Mouse (Mus musculus) bone marrow, adult 2 months (tissue): ENCODE results near the gene Fcho2. TPM values are rescaled to one million over a fixed set of nuclear protein-coding genes. Genes with fewer than 3 reads are reported as not detected.

ENCODE experiments used
- H3K27ac ChIP-seq: fragments of 200-500 bp; 2 replicates; pipeline ENCODE4 v1.5.1; 2012; ENCODE audit warnings: low read depth, mild to moderate bottlenecking, control low read depth, inconsistent platforms, low read length; ENCODE audit not compliant: control insufficient read depth, poor library complexity, insufficient read depth
- H3K4me1 ChIP-seq: fragments of 200-500 bp; 2 replicates; pipeline ENCODE4 v1.6.1; 2011; ENCODE audit warnings: low read length; ENCODE audit not compliant: control insufficient read depth, insufficient read depth
- H3K4me3 ChIP-seq: fragments of 200-500 bp; replicated peaks from 2 replicates; pipeline ENCODE3; 2011; ENCODE audit warnings: mild to moderate bottlenecking, low read depth, low read length, control low read depth; ENCODE audit not compliant: control insufficient read depth
- CTCF ChIP-seq: fragments of 200-500 bp; IDR thresholded peaks from 2 replicates; pipeline ENCODE4 v1.5.1; 2011; ENCODE audit warnings: low read length, control low read depth; ENCODE audit not compliant: control insufficient read depth, insufficient read depth
- POLR2A ChIP-seq: fragments of 200-500 bp; IDR thresholded peaks from 2 replicates; pipeline ENCODE4 v1.6.1; 2011; ENCODE audit warnings: low read depth, mild to moderate bottlenecking, control low read depth, low read length, borderline replicate concordance; ENCODE audit not compliant: control insufficient read depth
- WGBS: fragments of 180-500 bp; shearing (Covaris S2); methylation state at CpG from one replicate; pipeline ENCODE4 v1.1.7; 2018; 5-methylcytosine and 5-hydroxymethylcytosine counted together
- polyA plus RNA-seq: library from polyadenylated mRNA; stranded (reverse); fragments of >200 nt; gene quantifications from 2 replicates; pipeline ENCODE4 v1.2.4, GENCODE M21; 2011; ENCODE audit warnings: low replicate concordance; ENCODE audit not compliant: missing spikeins, insufficient read depth, insufficient read length

Fcho2 gene
- polyA plus RNA-seq, 1 experiment: 96.2 TPM

GRCm38 (mm10) chr13:98755886-98756285 lies 59.4 kb downstream of the Fcho2 start:
- Histone ChIP-seq H3K4me3 (no peak overlapping the region), H3K27ac (no peak overlapping the region), H3K4me1 (no peaks in the 10 kb centered on the region)
- 13% methylated on average over 1 of the region's 1 CpGs for WGBS
- TF ChIP-seq CTCF: no peak
- TF ChIP-seq POLR2A: no peak

- WGBS: 62% methylated on average over 1 of the region's 1 CpGs
- Histone ChIP-seq H3K27ac (no peak overlapping the region), H3K4me3 (no peak overlapping the region), H3K4me1 (no peaks in the 10 kb centered on the region)
- TF ChIP-seq CTCF (no peak), POLR2A (no peak)
Observed at GRCm38 (mm10) chr13:98744679-98745078, 70.6 kb downstream of the Fcho2 start.

- Histone ChIP-seq H3K4me3 (no peak overlapping the region), H3K27ac (no peak overlapping the region), H3K4me1 (no peaks in the 10 kb centered on the region)
- no peak for TF ChIP-seq CTCF
- no peak for TF ChIP-seq POLR2A
Observed at GRCm38 (mm10) chr13:98743829-98744228, 71.4 kb downstream of the Fcho2 start.

DNA sequence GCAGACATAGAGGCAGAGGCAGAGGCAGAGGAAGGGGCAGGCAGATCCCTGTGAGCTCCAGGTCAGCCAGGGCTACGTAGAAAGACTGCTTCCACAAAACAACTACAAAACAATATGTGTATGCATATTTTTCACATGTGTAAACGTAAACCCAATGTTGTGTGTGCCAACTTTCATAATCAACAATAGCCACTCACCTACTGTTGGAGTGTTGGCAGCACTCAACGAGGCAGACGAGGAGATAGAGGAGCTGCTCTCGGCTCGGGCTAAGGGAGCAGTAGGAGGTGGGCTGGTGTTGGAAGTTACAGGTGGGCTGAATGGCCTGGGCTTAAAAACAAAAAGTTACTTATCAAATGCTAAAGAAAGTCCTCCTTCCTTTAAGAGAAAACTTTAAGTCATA lies 72.0 kb downstream of the Fcho2 start:
- Histone ChIP-seq H3K4me1 (no peaks in the 10 kb centered on the region), H3K27ac (no peak overlapping the region), H3K4me3 (no peak overlapping the region)
- WGBS: 68% methylated on average over 6 of the region's 6 CpGs
- TF ChIP-seq CTCF: no peak
- no peak for TF ChIP-seq POLR2A

- Histone ChIP-seq H3K4me3 (no peak overlapping the region), H3K27ac (no peak overlapping the region), H3K4me1 (no peaks in the 10 kb centered on the region)
- WGBS: 83% methylated on average over 2 of the region's 2 CpGs
- TF ChIP-seq CTCF: no peak
- no peak for TF ChIP-seq POLR2A
Observed at GRCm38 (mm10) chr13:98738213-98738612, 77.0 kb downstream of the Fcho2 start.

DNA sequence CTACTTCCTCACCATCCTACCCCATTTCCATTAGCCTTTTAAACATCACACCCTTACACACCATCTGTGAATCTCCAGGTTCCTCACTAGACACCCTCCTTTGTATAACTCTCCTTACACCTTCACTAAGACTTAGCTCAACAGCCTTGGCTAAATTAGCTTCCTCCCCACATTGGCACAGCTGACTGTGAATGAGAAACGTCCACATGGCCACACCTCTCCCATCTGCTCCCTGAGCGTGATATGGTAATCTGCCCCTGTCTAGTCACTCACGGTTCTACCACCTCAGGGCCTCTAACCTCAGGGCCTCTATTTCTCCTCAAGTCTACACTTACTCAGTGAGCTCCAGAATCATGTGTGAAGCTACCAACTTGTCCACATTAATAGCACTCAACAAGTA lies 82.0 kb downstream of the Fcho2 start:
- H3K4me3 ChIP-seq: no peak overlapping the region
- H3K27ac ChIP-seq: no peak overlapping the region
- WGBS: 53% methylated on average over 3 of the region's 3 CpGs
- TF ChIP-seq POLR2A: no peak
- TF ChIP-seq CTCF: no peak
- H3K4me1 ChIP-seq: no peaks in the 10 kb centered on the region

GRCm38 (mm10) chr13:98729271-98730062 lies 85.8 kb downstream of the Fcho2 start:
- Histone ChIP-seq H3K4me3 (no peak overlapping the region), H3K27ac (no peak overlapping the region), H3K4me1 (no peaks in the 10 kb centered on the region)
- 15% methylated on average over 1 of the region's 1 CpGs for WGBS
- TF ChIP-seq CTCF (no peak), POLR2A (no peak)

DNA sequence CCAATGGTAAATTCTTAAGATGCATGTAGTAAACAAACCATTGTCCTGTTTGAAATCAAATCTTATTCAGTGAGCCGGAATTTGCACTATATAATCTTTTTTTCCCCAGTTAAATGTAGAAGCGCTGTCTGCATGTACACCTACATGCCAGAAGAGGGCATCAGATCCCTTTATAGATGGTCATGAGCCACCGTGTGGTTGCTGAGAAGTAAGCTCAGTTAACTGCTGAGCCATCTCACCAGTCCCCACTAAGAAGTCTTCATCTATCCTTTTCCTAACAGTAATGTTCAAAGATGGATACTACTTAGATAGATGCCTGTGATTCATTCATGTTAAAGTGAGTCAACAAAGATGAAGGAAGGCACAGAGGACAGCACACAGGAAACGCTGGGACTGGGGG lies 88.8 kb downstream of the Fcho2 start:
- no peak overlapping the region for H3K4me3 ChIP-seq
- TF ChIP-seq CTCF: 0 out of 2 replicates have a peak, but pooled peaks have one; percentile 17
- no peak for TF ChIP-seq POLR2A
- 56% methylated on average over 4 of the region's 4 CpGs for WGBS
- no peak overlapping the region for H3K27ac ChIP-seq
- no peaks in the 10 kb centered on the region for H3K4me1 ChIP-seq

DNA sequence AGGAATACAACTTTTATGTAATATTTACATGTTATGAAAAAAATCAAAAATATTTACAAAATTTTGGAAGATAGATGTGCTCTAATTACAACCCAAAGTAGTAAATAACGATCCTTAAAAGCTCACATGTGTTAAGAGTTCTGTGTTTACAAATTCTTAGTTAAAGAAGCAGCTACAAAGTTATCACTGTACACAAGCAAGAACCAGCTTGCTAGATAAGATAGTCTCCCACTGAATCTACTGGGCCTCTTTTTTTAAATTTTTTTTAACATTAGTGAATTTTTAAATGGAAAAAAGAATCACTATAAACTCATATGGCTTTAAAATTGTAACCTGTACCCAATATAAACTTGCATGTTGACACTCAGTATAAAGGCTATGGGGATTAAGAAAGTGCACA lies 91.8 kb downstream of the Fcho2 start:
- TF ChIP-seq POLR2A: no peak
- no peak for TF ChIP-seq CTCF
- Histone ChIP-seq H3K4me1 (no peaks in the 10 kb centered on the region), H3K27ac (no peak overlapping the region), H3K4me3 (no peak overlapping the region)
- 71% methylated on average over 1 of the region's 1 CpGs for WGBS
